Mouse (Mus musculus): Measurements from ENCODE around the gene Sgms1. TPM values are rescaled to one million over a fixed set of nuclear protein-coding genes. Genes with fewer than 3 reads are reported as not detected.

The Sgms1 gene
- polyA plus RNA-seq, 1 experiment, result 5.3 TPM

- no peaks in the 10 kb centered on the region for H3K36me3 ChIP-seq (ENCODE audit: control insufficient read depth, insufficient read depth)
- no peak for TF ChIP-seq CEBPB (IDR thresholded peaks at IDR 0.05; ENCODE audit: low read depth)
- TF ChIP-seq MYOG (IDR thresholded peaks at IDR 0.05; ENCODE audit: control insufficient read depth, extremely low read depth, insufficient read length), result no peak
- no peak for TF ChIP-seq MYOD1 (IDR thresholded peaks at IDR 0.05; ENCODE audit: control insufficient read depth, insufficient read length, low read depth)
- TF ChIP-seq USF1 (IDR thresholded peaks at IDR 0.05; ENCODE audit: low read depth), result no peak
- TF ChIP-seq CTCF (IDR thresholded peaks at IDR 0.05; ENCODE audit: control insufficient read depth, insufficient read depth, insufficient read length), result no peak
- no peak for TF ChIP-seq FOSL1 (IDR thresholded peaks at IDR 0.05; ENCODE audit: insufficient read depth, low read length, poor library complexity, severe bottlenecking)
- TF ChIP-seq MAX (IDR thresholded peaks at IDR 0.05), result no peak
- H3K27me3 ChIP-seq (ENCODE audit: control insufficient read depth, insufficient read depth, insufficient read length), result no peaks in the 10 kb centered on the region
- peaks cover 5% of the 10 kb centered on the region for H3K79me3 ChIP-seq (ENCODE audit: low read depth)
- H3K79me2 ChIP-seq (ENCODE audit: control insufficient read depth, insufficient read depth), result peaks cover 29% of the 10 kb centered on the region
- no peak overlapping the region for H3K4me3 ChIP-seq (ENCODE audit: insufficient read depth, poor library complexity, severe bottlenecking)
- H3ac ChIP-seq (ENCODE audit: control insufficient read depth, insufficient read length, low read depth), result no peak overlapping the region
These were observed 17.1 kb downstream of the Sgms1 start for GRCm38 (mm10) chr19:32372373-32372772.

- Histone ChIP-seq H3K27me3 (ENCODE audit: control insufficient read depth, insufficient read depth, insufficient read length) (no peaks in the 10 kb centered on the region), H3K79me3 (ENCODE audit: low read depth) (peaks cover 15% of the 10 kb centered on the region), H3K79me2 (ENCODE audit: control insufficient read depth, insufficient read depth) (peaks cover 23% of the 10 kb centered on the region), H3K4me3 (ENCODE audit: insufficient read depth, poor library complexity, severe bottlenecking) (no peak overlapping the region), H3K36me3 (ENCODE audit: control insufficient read depth, insufficient read depth) (no peaks in the 10 kb centered on the region), H3ac (ENCODE audit: control insufficient read depth, insufficient read length, low read depth) (no peak overlapping the region)
- TF ChIP-seq CTCF (IDR thresholded peaks at IDR 0.05; ENCODE audit: control insufficient read depth, insufficient read depth, insufficient read length) (no peak), MAX (IDR thresholded peaks at IDR 0.05) (no peak), FOSL1 (IDR thresholded peaks at IDR 0.05; ENCODE audit: insufficient read depth, low read length, poor library complexity, severe bottlenecking) (no peak), MYOG (IDR thresholded peaks at IDR 0.05; ENCODE audit: control insufficient read depth, extremely low read depth, insufficient read length) (no peak), USF1 (IDR thresholded peaks at IDR 0.05; ENCODE audit: low read depth) (no peak), MYOD1 (IDR thresholded peaks at IDR 0.05; ENCODE audit: control insufficient read depth, insufficient read length, low read depth) (no peak), CEBPB (IDR thresholded peaks at IDR 0.05; ENCODE audit: low read depth) (no peak)
These were observed 22.2 kb downstream of the Sgms1 start for GRCm38 (mm10) chr19:32367333-32367732.

GRCm38 (mm10) chr19:32366406-32366805, 23.1 kb downstream of the Sgms1 start:
- Histone ChIP-seq H3K36me3 (ENCODE audit: control insufficient read depth, insufficient read depth) (no peaks in the 10 kb centered on the region), H3K79me3 (ENCODE audit: low read depth) (peaks cover 12% of the 10 kb centered on the region), H3K4me3 (ENCODE audit: insufficient read depth, poor library complexity, severe bottlenecking) (no peak overlapping the region), H3ac (ENCODE audit: control insufficient read depth, insufficient read length, low read depth) (no peak overlapping the region), H3K79me2 (ENCODE audit: control insufficient read depth, insufficient read depth) (peaks cover 25% of the 10 kb centered on the region), H3K27me3 (ENCODE audit: control insufficient read depth, insufficient read depth, insufficient read length) (no peaks in the 10 kb centered on the region)
- TF ChIP-seq CEBPB (IDR thresholded peaks at IDR 0.05; ENCODE audit: low read depth) (no peak), FOSL1 (IDR thresholded peaks at IDR 0.05; ENCODE audit: insufficient read depth, low read length, poor library complexity, severe bottlenecking) (no peak), MYOD1 (IDR thresholded peaks at IDR 0.05; ENCODE audit: control insufficient read depth, insufficient read length, low read depth) (no peak), MYOG (IDR thresholded peaks at IDR 0.05; ENCODE audit: control insufficient read depth, extremely low read depth, insufficient read length) (no peak), CTCF (IDR thresholded peaks at IDR 0.05; ENCODE audit: control insufficient read depth, insufficient read depth, insufficient read length) (no peak), USF1 (IDR thresholded peaks at IDR 0.05; ENCODE audit: low read depth) (no peak)

GRCm38 (mm10) chr19:32365111-32365510, 24.4 kb downstream of the Sgms1 start:
- H3K36me3 ChIP-seq (ENCODE audit: control insufficient read depth, insufficient read depth), result no peaks in the 10 kb centered on the region
- no peaks in the 10 kb centered on the region for H3K27me3 ChIP-seq (ENCODE audit: control insufficient read depth, insufficient read depth, insufficient read length)
- H3K79me2 ChIP-seq (ENCODE audit: control insufficient read depth, insufficient read depth), result peaks cover 25% of the 10 kb centered on the region
- no peak for TF ChIP-seq FOSL1 (IDR thresholded peaks at IDR 0.05; ENCODE audit: insufficient read depth, low read length, poor library complexity, severe bottlenecking)
- no peak for TF ChIP-seq CTCF (IDR thresholded peaks at IDR 0.05; ENCODE audit: control insufficient read depth, insufficient read depth, insufficient read length)
- TF ChIP-seq MYOG (IDR thresholded peaks at IDR 0.05; ENCODE audit: control insufficient read depth, extremely low read depth, insufficient read length), result no peak
- no peak for TF ChIP-seq CEBPB (IDR thresholded peaks at IDR 0.05; ENCODE audit: low read depth)
- no peak for TF ChIP-seq USF1 (IDR thresholded peaks at IDR 0.05; ENCODE audit: low read depth)
- TF ChIP-seq MAX (IDR thresholded peaks at IDR 0.05), result no peak
- TF ChIP-seq MYOD1 (IDR thresholded peaks at IDR 0.05; ENCODE audit: control insufficient read depth, insufficient read length, low read depth), result no peak
- no peak overlapping the region for H3ac ChIP-seq (ENCODE audit: control insufficient read depth, insufficient read length, low read depth)
- H3K79me3 ChIP-seq (ENCODE audit: low read depth), result peaks cover 12% of the 10 kb centered on the region
- H3K4me3 ChIP-seq (ENCODE audit: insufficient read depth, poor library complexity, severe bottlenecking), result no peak overlapping the region

GRCm38 (mm10) chr19:32363587-32363986, 25.9 kb downstream of the Sgms1 start:
- no peak for TF ChIP-seq CTCF (IDR thresholded peaks at IDR 0.05; ENCODE audit: control insufficient read depth, insufficient read depth, insufficient read length)
- TF ChIP-seq FOSL1 (IDR thresholded peaks at IDR 0.05; ENCODE audit: insufficient read depth, low read length, poor library complexity, severe bottlenecking), result no peak
- TF ChIP-seq MYOG (IDR thresholded peaks at IDR 0.05; ENCODE audit: control insufficient read depth, extremely low read depth, insufficient read length), result no peak
- no peak for TF ChIP-seq USF1 (IDR thresholded peaks at IDR 0.05; ENCODE audit: low read depth)
- no peak for TF ChIP-seq MAX (IDR thresholded peaks at IDR 0.05)
- TF ChIP-seq CEBPB (IDR thresholded peaks at IDR 0.05; ENCODE audit: low read depth), result no peak
- no peak for TF ChIP-seq MYOD1 (IDR thresholded peaks at IDR 0.05; ENCODE audit: control insufficient read depth, insufficient read length, low read depth)
- Histone ChIP-seq H3K36me3 (ENCODE audit: control insufficient read depth, insufficient read depth) (no peaks in the 10 kb centered on the region), H3K27me3 (ENCODE audit: control insufficient read depth, insufficient read depth, insufficient read length) (no peaks in the 10 kb centered on the region), H3K4me3 (ENCODE audit: insufficient read depth, poor library complexity, severe bottlenecking) (no peak overlapping the region), H3K79me3 (ENCODE audit: low read depth) (peaks cover 12% of the 10 kb centered on the region), H3K79me2 (ENCODE audit: control insufficient read depth, insufficient read depth) (peaks cover 23% of the 10 kb centered on the region), H3ac (ENCODE audit: control insufficient read depth, insufficient read length, low read depth) (no peak overlapping the region)

- H3K79me3 ChIP-seq (ENCODE audit: low read depth), result peaks cover 10% of the 10 kb centered on the region
- H3ac ChIP-seq (ENCODE audit: control insufficient read depth, insufficient read length, low read depth), result no peak overlapping the region
- no peaks in the 10 kb centered on the region for H3K36me3 ChIP-seq (ENCODE audit: control insufficient read depth, insufficient read depth)
- no peak for TF ChIP-seq CTCF (IDR thresholded peaks at IDR 0.05; ENCODE audit: control insufficient read depth, insufficient read depth, insufficient read length)
- TF ChIP-seq MYOD1 (IDR thresholded peaks at IDR 0.05; ENCODE audit: control insufficient read depth, insufficient read length, low read depth), result no peak
- no peak for TF ChIP-seq USF1 (IDR thresholded peaks at IDR 0.05; ENCODE audit: low read depth)
- no peak for TF ChIP-seq CEBPB (IDR thresholded peaks at IDR 0.05; ENCODE audit: low read depth)
- TF ChIP-seq MAX (IDR thresholded peaks at IDR 0.05), result no peak
- no peak for TF ChIP-seq FOSL1 (IDR thresholded peaks at IDR 0.05; ENCODE audit: insufficient read depth, low read length, poor library complexity, severe bottlenecking)
- no peak for TF ChIP-seq MYOG (IDR thresholded peaks at IDR 0.05; ENCODE audit: control insufficient read depth, extremely low read depth, insufficient read length)
- H3K79me2 ChIP-seq (ENCODE audit: control insufficient read depth, insufficient read depth), result peaks cover 17% of the 10 kb centered on the region
- no peak overlapping the region for H3K4me3 ChIP-seq (ENCODE audit: insufficient read depth, poor library complexity, severe bottlenecking)
- H3K27me3 ChIP-seq (ENCODE audit: control insufficient read depth, insufficient read depth, insufficient read length), result no peaks in the 10 kb centered on the region
These were observed 27.0 kb downstream of the Sgms1 start for GRCm38 (mm10) chr19:32362520-32362919.

Data from C2C12 (cell line).